Mouse (Mus musculus): ENCODE data around the gene Pax5. TPM values are rescaled to one million over a fixed set of nuclear protein-coding genes. Genes with fewer than 3 reads are reported as not detected.

Gene Pax5
- polyA plus RNA-seq, 1 experiment = not detected

DNA sequence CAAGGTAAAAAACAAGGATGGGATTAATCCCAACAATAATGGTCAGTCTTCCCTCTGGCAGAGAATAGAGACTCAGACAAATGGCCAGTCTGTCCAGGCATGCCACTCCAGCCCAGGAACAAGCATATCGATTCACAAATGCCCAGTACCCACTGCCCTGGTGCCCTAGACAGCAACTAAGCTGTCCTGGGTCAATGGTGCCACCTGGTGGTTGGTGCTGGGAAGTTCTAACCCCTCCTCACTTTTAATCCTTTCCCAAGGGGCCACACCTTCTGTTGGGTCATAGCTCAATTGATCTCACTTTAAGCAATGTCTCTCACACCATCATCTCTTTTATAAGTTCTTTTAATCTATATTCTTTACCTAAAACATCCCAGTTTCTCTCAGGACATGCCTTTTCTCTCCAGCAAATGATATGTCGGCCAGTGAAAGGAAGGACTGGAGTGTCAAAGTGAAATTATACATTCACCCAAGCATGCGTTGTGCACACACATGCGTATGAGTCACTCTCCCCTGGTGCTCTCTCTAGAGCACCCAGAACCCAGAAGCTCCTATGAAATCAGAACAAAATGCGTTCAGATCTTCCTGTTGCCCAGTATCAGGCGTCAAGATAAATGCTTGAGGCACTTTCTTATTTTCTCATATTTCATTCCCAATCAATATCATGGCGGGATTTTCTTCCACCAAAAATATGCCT, 40.7 kb downstream of the Pax5 start:
- H3K27ac ChIP-seq (ENCODE audit: insufficient read depth, low read depth, low read length) = no peak overlapping the region

DNA sequence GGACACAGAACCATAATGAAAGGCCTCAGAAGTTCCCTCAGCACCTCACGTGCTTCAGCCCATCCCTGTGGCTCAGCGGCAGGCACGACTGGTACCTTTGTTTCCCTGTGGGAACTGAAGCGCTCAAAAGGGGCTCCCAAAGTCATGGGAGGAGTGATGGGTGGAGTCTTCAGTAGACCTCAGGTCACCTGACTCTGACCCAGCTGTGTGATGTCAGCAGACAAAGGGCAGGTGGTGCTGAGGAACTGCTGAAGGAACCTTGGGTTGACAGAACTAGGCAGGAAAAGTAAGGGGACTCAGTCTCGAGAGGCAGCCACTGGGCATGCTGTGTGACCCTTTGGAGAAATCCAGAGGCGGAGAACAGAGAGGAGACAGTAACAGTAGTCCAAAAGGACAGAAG, 41.7 kb downstream of the Pax5 start:
- H3K4me1 ChIP-seq (ENCODE audit: control insufficient read depth, insufficient read depth, low read length) = no peaks in the 10 kb centered on the region
- no peak for TF ChIP-seq POLR2A (IDR thresholded peaks at IDR 0.05; ENCODE audit: borderline replicate concordance, low read depth, low read length)
- no peak for TF ChIP-seq CTCF (IDR thresholded peaks at IDR 0.05; ENCODE audit: low read depth, low read length)
- no peak overlapping the region for H3K27ac ChIP-seq (ENCODE audit: insufficient read depth, low read depth, low read length)
- no peak overlapping the region for H3K4me3 ChIP-seq (ENCODE audit: insufficient read depth, low read length)

More for the DNA sequence above, 40.7 kb downstream of the Pax5 start:
- Histone ChIP-seq H3K4me3 (ENCODE audit: insufficient read depth, low read length) (no peak overlapping the region), H3K4me1 (ENCODE audit: control insufficient read depth, insufficient read depth, low read length) (no peaks in the 10 kb centered on the region)
- TF ChIP-seq CTCF (IDR thresholded peaks at IDR 0.05; ENCODE audit: low read depth, low read length) = no peak
- no peak for TF ChIP-seq POLR2A (IDR thresholded peaks at IDR 0.05; ENCODE audit: borderline replicate concordance, low read depth, low read length)

DNA sequence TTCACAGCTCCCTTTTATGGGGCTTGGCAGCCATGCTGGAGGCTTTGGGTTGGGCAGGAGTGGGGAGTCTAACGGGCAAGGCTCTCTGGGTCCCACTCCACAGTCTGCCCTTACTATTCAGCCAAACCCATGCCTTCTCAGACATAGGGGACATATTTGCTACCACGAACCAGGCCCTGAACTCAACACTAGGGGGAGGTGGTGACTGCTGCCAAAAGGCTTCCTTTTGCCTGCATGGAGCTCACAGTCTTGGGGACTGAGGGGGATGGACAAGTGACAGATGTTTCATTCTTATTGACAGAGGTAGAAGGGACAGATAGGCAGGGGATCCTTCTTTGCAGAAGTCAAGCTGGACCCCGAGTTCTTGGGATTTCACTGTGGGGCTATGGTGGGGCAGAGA, 42.1 kb downstream of the Pax5 start:
- no peaks in the 10 kb centered on the region for H3K4me1 ChIP-seq (ENCODE audit: control insufficient read depth, insufficient read depth, low read length)
- no peak overlapping the region for H3K27ac ChIP-seq (ENCODE audit: insufficient read depth, low read depth, low read length)
- H3K4me3 ChIP-seq (ENCODE audit: insufficient read depth, low read length) = no peak overlapping the region
- TF ChIP-seq CTCF (IDR thresholded peaks at IDR 0.05; ENCODE audit: low read depth, low read length) (no peak), POLR2A (IDR thresholded peaks at IDR 0.05; ENCODE audit: borderline replicate concordance, low read depth, low read length) (no peak)

DNA sequence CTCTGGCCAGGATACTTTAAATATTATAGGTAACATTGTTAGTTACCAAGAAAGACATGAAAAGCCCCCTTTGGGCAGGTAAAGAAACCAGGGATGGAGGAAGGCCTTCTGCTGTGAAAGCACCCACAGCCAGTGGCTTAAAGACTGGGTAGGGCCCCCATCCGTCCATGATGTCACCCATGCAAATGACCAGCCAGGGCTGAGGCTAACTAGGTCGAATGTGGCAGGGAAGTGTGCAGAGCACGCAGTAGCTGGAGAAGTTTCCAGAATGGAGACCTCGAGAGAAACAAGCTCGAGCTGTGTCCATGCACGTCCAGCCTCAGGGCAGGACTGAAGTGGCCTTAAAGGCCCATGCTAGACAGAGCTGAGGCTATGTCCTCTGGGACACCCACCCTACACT, 42.9 kb downstream of the Pax5 start:
- Histone ChIP-seq H3K4me1 (ENCODE audit: control insufficient read depth, insufficient read depth, low read length) (no peaks in the 10 kb centered on the region), H3K27ac (ENCODE audit: insufficient read depth, low read depth, low read length) (no peak overlapping the region), H3K4me3 (ENCODE audit: insufficient read depth, low read length) (no peak overlapping the region)
- TF ChIP-seq CTCF (IDR thresholded peaks at IDR 0.05; ENCODE audit: low read depth, low read length) = no peak
- TF ChIP-seq POLR2A (IDR thresholded peaks at IDR 0.05; ENCODE audit: borderline replicate concordance, low read depth, low read length) = no peak

GRCm38 (mm10) chr4:44664767-44665056, 45.6 kb downstream of the Pax5 start:
- Histone ChIP-seq H3K4me1 (ENCODE audit: control insufficient read depth, insufficient read depth, low read length) (no peaks in the 10 kb centered on the region), H3K4me3 (ENCODE audit: insufficient read depth, low read length) (no peak overlapping the region), H3K27ac (ENCODE audit: insufficient read depth, low read depth, low read length) (no peak overlapping the region)
- TF ChIP-seq CTCF (IDR thresholded peaks at IDR 0.05; ENCODE audit: low read depth, low read length) (no peak), POLR2A (IDR thresholded peaks at IDR 0.05; ENCODE audit: borderline replicate concordance, low read depth, low read length) (no peak)

DNA sequence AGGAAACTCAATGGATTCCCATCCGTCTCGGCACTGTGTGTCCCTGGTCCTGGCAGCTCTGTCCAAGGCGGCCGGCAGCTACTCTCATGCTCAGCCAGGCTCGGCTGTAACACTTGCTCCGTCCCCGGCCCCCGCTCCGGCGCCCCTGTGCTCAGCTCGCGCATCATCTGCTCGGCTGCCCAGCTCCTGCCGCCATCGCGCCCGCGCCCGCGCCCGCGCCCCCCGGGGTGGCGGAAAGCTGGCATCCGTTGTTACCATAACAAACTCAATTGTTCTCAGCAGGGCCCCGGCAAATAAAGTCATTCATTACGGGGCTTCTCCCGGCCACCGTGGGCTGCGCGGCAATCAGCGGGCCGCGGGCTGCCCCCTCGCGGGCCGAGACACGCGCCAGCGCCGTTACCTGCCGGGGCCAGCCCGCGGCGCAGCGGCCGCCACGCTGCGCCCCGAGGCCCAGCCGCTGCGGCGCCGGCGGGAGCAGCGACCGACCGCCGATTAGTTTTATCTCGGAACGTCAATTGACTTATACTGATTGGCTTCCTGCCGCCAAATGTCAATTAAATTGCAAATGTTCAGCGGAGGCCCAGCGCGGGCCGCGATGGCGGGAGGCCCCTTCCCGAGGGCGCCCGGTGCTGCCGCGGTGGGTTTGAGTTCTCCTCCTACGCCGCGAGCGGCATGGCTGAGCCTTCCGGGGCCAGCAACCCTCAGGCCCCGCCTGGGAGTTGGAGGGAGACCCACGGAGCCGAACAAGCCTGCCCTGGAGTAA, 46.1 kb downstream of the Pax5 start:
- H3K4me1 ChIP-seq (ENCODE audit: control insufficient read depth, insufficient read depth, low read length) = no peaks in the 10 kb centered on the region
- no peak overlapping the region for H3K4me3 ChIP-seq (ENCODE audit: insufficient read depth, low read length)
- no peak for TF ChIP-seq POLR2A (IDR thresholded peaks at IDR 0.05; ENCODE audit: borderline replicate concordance, low read depth, low read length)
- no peak for TF ChIP-seq CTCF (IDR thresholded peaks at IDR 0.05; ENCODE audit: low read depth, low read length)

DNA sequence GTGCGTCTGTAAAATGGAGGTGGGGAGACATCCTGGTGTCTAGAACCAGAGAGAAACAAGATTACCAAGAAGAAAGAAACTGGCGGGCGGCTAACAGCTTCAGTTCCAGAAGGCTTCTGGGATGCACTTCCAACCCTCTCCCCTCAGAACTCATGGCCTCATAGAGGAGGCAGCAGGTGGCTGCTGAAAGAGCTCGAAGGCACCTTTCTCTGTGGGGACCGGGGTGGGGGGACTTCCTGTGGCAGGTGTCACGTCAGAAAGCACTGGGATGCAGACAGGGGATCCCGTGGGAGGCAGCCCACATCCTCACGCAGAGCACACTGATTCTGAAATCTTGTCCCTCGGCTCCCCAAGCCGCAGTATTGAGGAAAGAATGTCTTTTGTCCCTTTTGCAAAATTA, 46.8 kb downstream of the Pax5 start:
- no peak for TF ChIP-seq CTCF (IDR thresholded peaks at IDR 0.05; ENCODE audit: low read depth, low read length)
- TF ChIP-seq POLR2A (IDR thresholded peaks at IDR 0.05; ENCODE audit: borderline replicate concordance, low read depth, low read length) = no peak
- no peaks in the 10 kb centered on the region for H3K4me1 ChIP-seq (ENCODE audit: control insufficient read depth, insufficient read depth, low read length)
- H3K27ac ChIP-seq (ENCODE audit: insufficient read depth, low read depth, low read length) = no peak overlapping the region
- H3K4me3 ChIP-seq (ENCODE audit: insufficient read depth, low read length) = no peak overlapping the region

More for the DNA sequence above, 46.1 kb downstream of the Pax5 start:
- no peak overlapping the region for H3K27ac ChIP-seq (ENCODE audit: insufficient read depth, low read depth, low read length)

DNA sequence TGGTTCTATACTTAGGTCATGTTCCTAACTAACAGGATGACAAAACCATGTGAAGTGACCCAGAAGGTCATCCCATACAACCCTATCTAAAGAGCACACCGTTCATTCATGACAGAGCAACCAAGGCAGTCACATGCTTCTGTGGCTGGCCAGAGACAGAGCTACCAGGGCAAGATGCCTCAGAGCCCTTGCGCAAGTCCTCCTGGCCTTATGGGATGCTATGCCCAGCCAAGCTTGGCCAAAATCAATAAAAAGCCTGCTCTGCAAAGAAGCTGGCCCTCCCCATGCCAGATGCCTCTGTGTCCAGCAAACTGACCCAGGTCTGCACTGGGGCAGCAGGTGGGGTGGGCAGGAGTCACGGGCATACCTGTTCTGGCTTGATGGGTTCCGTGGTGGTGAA, 65.1 kb downstream of the Pax5 start:
- Histone ChIP-seq H3K4me1 (ENCODE audit: control insufficient read depth, insufficient read depth, low read length) (no peaks in the 10 kb centered on the region), H3K4me3 (ENCODE audit: insufficient read depth, low read length) (no peak overlapping the region), H3K27ac (ENCODE audit: insufficient read depth, low read depth, low read length) (no peak overlapping the region)
- TF ChIP-seq CTCF (IDR thresholded peaks at IDR 0.05; ENCODE audit: low read depth, low read length) = no peak
- TF ChIP-seq POLR2A (IDR thresholded peaks at IDR 0.05; ENCODE audit: borderline replicate concordance, low read depth, low read length) = no peak

DNA sequence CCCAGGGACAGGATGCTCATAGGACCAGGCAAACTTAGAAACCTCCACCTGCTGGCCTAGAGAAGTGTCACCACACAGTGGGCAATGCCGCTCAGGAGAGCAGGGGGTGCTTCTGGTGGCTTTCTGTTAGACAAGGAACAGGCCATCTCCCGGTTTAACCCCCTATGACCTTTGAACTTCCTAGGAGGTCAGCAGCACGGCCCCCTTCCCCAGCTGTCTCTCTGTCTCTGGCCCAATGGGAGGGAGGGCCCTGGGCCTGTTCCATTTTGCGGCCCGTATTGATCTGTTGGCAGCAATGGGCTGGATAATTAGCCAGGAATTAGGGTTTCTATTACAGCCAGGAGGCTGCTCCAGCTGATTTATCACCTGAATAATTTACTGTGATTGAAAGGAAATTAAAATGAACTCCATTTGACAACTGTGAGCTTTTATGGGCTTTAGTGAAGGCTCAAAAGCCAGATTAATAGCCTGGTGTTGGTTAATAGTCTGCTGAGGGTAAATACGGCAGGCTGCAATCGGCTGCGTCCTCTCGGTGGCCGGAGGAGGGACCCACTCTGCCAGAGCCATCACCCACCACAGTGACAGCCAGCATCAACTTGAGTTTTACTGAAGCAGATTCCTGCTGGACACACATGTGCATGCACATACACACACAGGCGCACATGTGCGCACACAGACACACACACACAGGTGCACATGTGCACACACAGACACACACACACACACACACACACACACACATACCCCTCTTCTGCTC, 68.3 kb downstream of the Pax5 start:
- Histone ChIP-seq H3K4me3 (ENCODE audit: insufficient read depth, low read length) (no peak overlapping the region), H3K27ac (ENCODE audit: insufficient read depth, low read depth, low read length) (no peak overlapping the region), H3K4me1 (ENCODE audit: control insufficient read depth, insufficient read depth, low read length) (no peaks in the 10 kb centered on the region)
- TF ChIP-seq CTCF (IDR thresholded peaks at IDR 0.05; ENCODE audit: low read depth, low read length) (no peak), POLR2A (IDR thresholded peaks at IDR 0.05; ENCODE audit: borderline replicate concordance, low read depth, low read length) (no peak)

DNA sequence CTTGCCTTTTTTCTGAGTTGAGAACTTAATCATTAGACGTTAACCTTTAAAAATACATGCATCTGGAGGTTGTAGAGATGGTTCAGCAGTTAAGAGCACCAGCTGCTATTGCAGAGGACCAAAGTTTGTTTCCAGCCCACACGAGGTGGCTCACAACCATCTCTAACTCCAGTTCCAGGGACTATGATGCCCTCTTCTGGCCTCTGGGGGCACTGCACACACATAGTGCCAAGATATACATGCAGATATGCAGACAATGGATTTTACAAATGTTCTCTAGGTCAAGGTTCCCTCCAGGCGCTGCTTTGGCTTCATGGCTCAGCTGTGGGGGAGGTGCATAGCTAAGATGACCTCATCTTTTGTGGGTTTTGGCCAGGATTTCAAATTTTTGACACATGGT, 74.7 kb downstream of the Pax5 start:
- Histone ChIP-seq H3K4me3 (ENCODE audit: insufficient read depth, low read length) (no peak overlapping the region), H3K27ac (ENCODE audit: insufficient read depth, low read depth, low read length) (no peak overlapping the region), H3K4me1 (ENCODE audit: control insufficient read depth, insufficient read depth, low read length) (no peaks in the 10 kb centered on the region)
- TF ChIP-seq CTCF (IDR thresholded peaks at IDR 0.05; ENCODE audit: low read depth, low read length) = no peak
- TF ChIP-seq POLR2A (IDR thresholded peaks at IDR 0.05; ENCODE audit: borderline replicate concordance, low read depth, low read length) = no peak
